Mouse (Mus musculus) E14TG2a.4 (cell line): ENCODE measurements around the gene Bmp5.
"Not testable (repeated sequence)": the region's sequence is repeated elsewhere in the genome, so short reads cannot be mapped to it uniquely, and the experiment has no call there.

Experiments
- CTCF ChIP-seq: conservative IDR thresholded peaks from 2 replicates; pipeline ENCODE4 v1.5.1; 2014; ENCODE audit warnings: low read length
- NANOG ChIP-seq: IDR thresholded peaks from 2 replicates; pipeline ENCODE4 v1.6.1; 2014; ENCODE audit warnings: borderline replicate concordance, low read length, mixed read lengths

DNA sequence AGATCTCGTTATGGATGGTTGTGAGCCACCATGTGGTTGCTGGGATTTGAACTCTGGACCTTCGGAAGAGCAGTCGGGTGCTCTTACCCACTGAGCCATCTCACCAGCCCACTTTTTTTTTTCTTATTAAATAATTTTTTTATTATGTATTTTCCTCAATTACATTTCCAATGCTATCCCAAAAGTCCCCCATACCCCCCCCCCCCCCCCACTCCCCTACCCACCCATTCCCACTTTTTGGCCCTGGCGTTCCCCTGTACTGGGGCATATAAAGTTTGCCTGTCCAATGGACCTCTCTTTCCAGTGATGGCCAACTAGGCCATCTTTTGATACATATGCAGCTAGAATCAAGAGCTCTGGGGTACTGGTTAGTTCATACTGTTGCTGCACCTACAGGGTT lies 33.0 kb downstream of the Bmp5 start:
- not testable (repeated sequence) for TF ChIP-seq CTCF, NANOG
